In genomic region chr5:26189377-26189776, GRCm38 (mm10) we compare ENCODE assay signal across 8 mouse cellular contexts.
DNase-seq lines count a peak whose midpoint lies in the region; ATAC-seq and TF ChIP-seq lines count a peak whose summit lies in the region.

No protein-coding gene starts in this region.

- no peak for TF ChIP-seq POLR2A in testis, adult 2 months (IDR thresholded peaks at IDR 0.05; ENCODE audit: control insufficient read depth, low read depth, low read length)

- DNase-seq in hindbrain, embryonic 11.5 days (ENCODE audit: low spot score), result peak; percentile 56
- DNase-seq in testis, postnatal 14 days (ENCODE audit: low spot score), result no peak
- DNase-seq in embryo, embryonic 10.5 days (ENCODE audit: low spot score), result peak; percentile 68
- DNase-seq in spleen, postnatal 4 days (ENCODE audit: low spot score in 2 of 2), result no peak

- H3K4me1 ChIP-seq in hindbrain, embryonic 11.5 days (replicated peaks; ENCODE audit: control insufficient read depth, insufficient read depth, low read length), result no peaks in the 10 kb centered on the region
- H3K4me1 ChIP-seq in hindbrain, embryonic 12.5 days, result no peaks in the 10 kb centered on the region
- no peaks in the 10 kb centered on the region for H3K4me1 ChIP-seq in testis, adult 2 months (ENCODE audit: control insufficient read depth, insufficient read depth, low read length)

- peak; percentile 30; the same call in 1 of the 2 replicates for ATAC-seq in hindbrain, embryonic 11.5 days (ENCODE audit: low FRiP score)
- no peak for ATAC-seq in hindbrain, embryonic 12.5 days (ENCODE audit: low FRiP score)
- ATAC-seq in erythroid progenitor cell, adult 5-6 weeks (replicated peaks; ENCODE audit: low FRiP score, poor library complexity, severe bottlenecking), result no peak
- no peak for ATAC-seq in monocyte, adult 5-6 weeks (replicated peaks; ENCODE audit: insufficient number of reproducible peaks, low FRiP score, low TSS enrichment, poor library complexity, severe bottlenecking)

- H3K27ac ChIP-seq in hindbrain, embryonic 11.5 days (ENCODE audit: low read depth, low read length), result no peak overlapping the region
- no peak overlapping the region for H3K27ac ChIP-seq in hindbrain, embryonic 12.5 days
- H3K27ac ChIP-seq in testis, adult 2 months (ENCODE audit: control insufficient read depth, insufficient read depth, low read depth, low read length), result no peak overlapping the region

- no peaks in the 10 kb centered on the region for H3K9me3 ChIP-seq in hindbrain, embryonic 11.5 days (ENCODE audit: control insufficient read depth, low read length)
- H3K9me3 ChIP-seq in hindbrain, embryonic 12.5 days (replicated peaks), result no peaks in the 10 kb centered on the region

- peak; percentile 17; the same call in 1 of the 2 replicates for TF ChIP-seq CTCF in testis, adult 2 months (IDR thresholded peaks at IDR 0.05; ENCODE audit: control insufficient read depth, insufficient read depth, insufficient replicate concordance, low read depth, low read length)

- no peak overlapping the region for H3K4me2 ChIP-seq in hindbrain, embryonic 11.5 days (replicated peaks; ENCODE audit: low read depth, low read length)
- no peak overlapping the region for H3K4me2 ChIP-seq in hindbrain, embryonic 12.5 days (replicated peaks)

- H3K27me3 ChIP-seq in hindbrain, embryonic 11.5 days (ENCODE audit: control insufficient read depth, insufficient read depth, low read length), result no peaks in the 10 kb centered on the region
- H3K27me3 ChIP-seq in hindbrain, embryonic 12.5 days, result no peaks in the 10 kb centered on the region
- no peaks in the 10 kb centered on the region for H3K27me3 ChIP-seq in testis, adult 2 months (ENCODE audit: control insufficient read depth, insufficient read depth, low read length)

- no peak overlapping the region for H3K9ac ChIP-seq in hindbrain, embryonic 11.5 days (ENCODE audit: low read depth, low read length)
- no peak overlapping the region for H3K9ac ChIP-seq in hindbrain, embryonic 12.5 days

- no peak overlapping the region for H3K4me3 ChIP-seq in hindbrain, embryonic 11.5 days (ENCODE audit: low read depth, low read length)
- H3K4me3 ChIP-seq in hindbrain, embryonic 12.5 days, result no peak overlapping the region
- no peak overlapping the region for H3K4me3 ChIP-seq in testis, adult 2 months (ENCODE audit: control insufficient read depth, low read depth, low read length)

- H3K36me3 ChIP-seq in hindbrain, embryonic 11.5 days (ENCODE audit: control insufficient read depth, insufficient read depth, low read length), result no peaks in the 10 kb centered on the region
- H3K36me3 ChIP-seq in hindbrain, embryonic 12.5 days, result no peaks in the 10 kb centered on the region
- no peaks in the 10 kb centered on the region for H3K36me3 ChIP-seq in testis, adult 2 months (ENCODE audit: control insufficient read depth, insufficient read depth, low read length)

- WGBS in hindbrain, embryonic 11.5 days, result 15% methylated on average over 5 of the region's 5 CpGs
- WGBS in hindbrain, embryonic 12.5 days, result 14% methylated on average over 5 of the region's 5 CpGs

Comparison
In these comparisons a context has a peak if more than half of its experiments do, and no peak if none do; other contexts are left out.
1. DNase-seq: peak in hindbrain, embryonic 11.5 days (single experiment) and embryo, embryonic 10.5 days (single experiment); none in testis, postnatal 14 days (single experiment) and spleen, postnatal 4 days (0 of 2).